Mouse (Mus musculus): ENCODE results near the gene Atp6v1e2. TPM values are rescaled to one million over a fixed set of nuclear protein-coding genes. Genes with fewer than 3 reads are reported as not detected.

Gene Atp6v1e2
- polyA plus RNA-seq, 1 experiment from 2014 or later = not detected

Other genes starting within 250 kb of the Atp6v1e2 start
- gene Epas1, start 194.2 kb downstream of the Atp6v1e2 start, polyA plus RNA-seq (2016; fragmentation: Nextera tagmentation; extraction: Ambion mirVana) = 4.0 and 4.4 TPM in 2 replicates
- gene Tmem247, start 30.5 kb downstream of the Atp6v1e2 start, polyA plus RNA-seq (2016; fragmentation: Nextera tagmentation; extraction: Ambion mirVana) = not detected in 2 replicates
- gene Rhoq, start 15.2 kb upstream of the Atp6v1e2 start, polyA plus RNA-seq (2016; fragmentation: Nextera tagmentation; extraction: Ambion mirVana) = 16.3 and 19.2 TPM in 2 replicates
- gene Pigf, start 77.5 kb upstream of the Atp6v1e2 start, polyA plus RNA-seq (2016; fragmentation: Nextera tagmentation; extraction: Ambion mirVana) = 30.9 and 32.6 TPM in 2 replicates
- 188 and 190 TPM in 2 replicates for gene Cript, start 77.7 kb upstream of the Atp6v1e2 start, polyA plus RNA-seq (2016; fragmentation: Nextera tagmentation; extraction: Ambion mirVana)
- gene Socs5, start 159.8 kb upstream of the Atp6v1e2 start, polyA plus RNA-seq (2016; fragmentation: Nextera tagmentation; extraction: Ambion mirVana) = 17.7 and 21.0 TPM in 2 replicates

Data from hindbrain, embryonic 12.5 days (tissue).